Mouse (Mus musculus) B cell, adult 62 days (primary cell): Measurements from ENCODE around the gene Slc27a3. TPM values are rescaled to one million over a fixed set of nuclear protein-coding genes. Genes with fewer than 3 reads are reported as not detected.

ENCODE experiments used
- total RNA-seq: library from RNA; stranded (reverse); gene quantifications from 4 replicates; pipeline ENCODE4 v1.2.4, GENCODE M21; 2023

The Slc27a3 gene
- total RNA-seq = 0.91 to 1.4 TPM (median 1.1 TPM) in 4 replicates

GRCm38 (mm10) chr3:90389511-90390490 is at the start of gene Slc27a3:
Gene Slc27a3, minus strand, starts transcription at chr3:90389938.

GRCm38 (mm10) chr3:90433381-90434020 is 43.8 kb upstream of the Slc27a3 start, which contains the start of gene Ints3:
Gene Ints3, minus strand, starts transcription at chr3:90433622.

Other genes with a start within 250 kb of the Slc27a3 start
- 9,520 to 10,422 TPM (median 10,240 TPM) in 4 replicates for gene Rps27, start 176.3 kb downstream of the Slc27a3 start, total RNA-seq
- 0.72 to 0.92 TPM in 2 of 4 replicates, not detected in the others for gene Rab13, start 176.2 kb downstream of the Slc27a3 start, total RNA-seq
- 83.4 to 92.8 TPM (median 90.6 TPM) in 4 replicates for gene Jtb, start 158.3 kb downstream of the Slc27a3 start, total RNA-seq
- not detected in 4 replicates for gene Creb3l4, start 146.4 kb downstream of the Slc27a3 start, total RNA-seq
- 25.9 to 33.1 TPM (median 28.9 TPM) in 4 replicates for gene Slc39a1, start 141.8 kb downstream of the Slc27a3 start, total RNA-seq
- gene Crtc2, start 135.8 kb downstream of the Slc27a3 start, total RNA-seq = 187 to 216 TPM (median 200 TPM) in 4 replicates
- gene Dennd4b, start 124.8 kb downstream of the Slc27a3 start, total RNA-seq = 174 to 184 TPM (median 178 TPM) in 4 replicates
- 124 to 137 TPM (median 130 TPM) in 4 replicates for gene Gatad2b, start 96.8 kb downstream of the Slc27a3 start, total RNA-seq
- 50.2 to 54.0 TPM (median 52.5 TPM) in 4 replicates for gene Ints3, start 43.7 kb upstream of the Slc27a3 start, total RNA-seq
- gene Npr1, start 75.9 kb upstream of the Slc27a3 start, total RNA-seq = not detected in 4 replicates
- 92.2 to 99.3 TPM (median 93.2 TPM) in 4 replicates for gene Ilf2, start 86.2 kb upstream of the Slc27a3 start, total RNA-seq
- gene Snapin, start 101.1 kb upstream of the Slc27a3 start, total RNA-seq = 56.1 to 60.1 TPM (median 57.1 TPM) in 4 replicates
- 193 to 200 TPM (median 196 TPM) in 4 replicates for gene Chtop, start 119.6 kb upstream of the Slc27a3 start, total RNA-seq
- gene S100a1, start 124.5 kb upstream of the Slc27a3 start, total RNA-seq = 0.95 to 1.3 TPM in 2 of 4 replicates, not detected in the others
- gene S100a13, start 124.5 kb upstream of the Slc27a3 start, total RNA-seq = 14.6 to 23.9 TPM (median 17.6 TPM) in 4 replicates
- gene S100a14, start 136.9 kb upstream of the Slc27a3 start, total RNA-seq = 0.44 TPM in 1 of 4 replicates, not detected in the others
- not detected in 4 replicates for gene S100a16, start 147.3 kb upstream of the Slc27a3 start, total RNA-seq
- gene S100a3, start 170.6 kb upstream of the Slc27a3 start, total RNA-seq = 2.2 TPM in 1 of 4 replicates, not detected in the others
- not detected in 4 replicates for gene S100a2, start 200.3 kb upstream of the Slc27a3 start, total RNA-seq
- not detected in 4 replicates for gene Gm42674, start 212.0 kb upstream of the Slc27a3 start, total RNA-seq
- gene S100a4, start 213.8 kb upstream of the Slc27a3 start, total RNA-seq = 48.5 to 75.1 TPM (median 62.5 TPM) in 4 replicates
- 3.9 to 4.7 TPM (median 4.0 TPM) in 3 of 4 replicates, not detected in the other for gene S100a5, start 218.6 kb upstream of the Slc27a3 start, total RNA-seq
- 71.2 to 102 TPM (median 82.5 TPM) in 4 replicates for gene S100a6, start 222.9 kb upstream of the Slc27a3 start, total RNA-seq